Mouse (Mus musculus): ENCODE measurements at regions not wholly inside any gene's neighbourhood (a gene's known extent, or its start where the extent isn't known, plus 50 kb on each side); places are given as distances from the start of the nearest gene placed in this dataset.

DNA sequence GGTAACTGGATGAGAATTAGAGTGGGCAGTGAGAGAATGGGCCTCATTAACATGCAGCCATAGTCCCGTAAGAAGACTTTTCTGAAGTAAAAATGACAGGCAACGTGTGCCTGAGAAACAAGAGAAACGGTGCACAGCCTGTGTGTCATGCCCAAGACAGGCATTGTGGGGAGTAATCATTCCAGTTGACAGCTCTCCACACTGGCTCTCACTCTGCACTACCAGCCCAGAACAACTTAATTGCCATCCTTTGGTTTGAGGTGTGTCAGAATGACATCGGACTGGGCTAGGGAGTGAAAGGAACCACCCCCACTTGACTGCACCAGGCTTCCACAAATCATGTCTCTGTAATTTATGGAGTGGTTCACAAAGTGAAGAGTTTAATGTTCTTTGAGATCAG lies 1104.9 kb downstream of the Pcdh7 start:
- intact Hi-C loops (cut with DNase I) = no loop called here

DNA sequence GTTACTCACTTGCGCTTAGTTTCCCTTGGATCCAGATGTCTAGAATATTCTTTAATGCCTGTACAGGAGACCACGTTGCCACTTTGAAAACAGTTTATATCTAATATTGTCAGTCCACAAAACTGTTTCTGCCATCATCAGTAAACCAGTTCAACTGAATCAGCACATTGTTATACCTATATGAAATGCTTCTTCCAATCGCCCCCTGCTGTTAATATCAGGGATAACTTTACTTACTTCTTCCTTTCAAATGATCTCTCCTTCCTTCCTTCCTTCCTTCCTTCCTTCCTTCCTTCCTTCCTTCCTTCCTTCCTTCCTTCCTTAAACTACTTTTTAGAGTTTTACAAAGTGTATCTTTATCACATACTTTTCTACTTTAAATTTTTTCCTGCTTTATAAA lies 1108.2 kb downstream of the Pcdh7 start:
- no peak for DNase-seq
- intact Hi-C loops (cut with DNase I) = loop anchor here (2.0 kb wide), 1 partner anchor 1111 kb away; no protein-coding TSS in a partner anchor

More for the DNA sequence above, 1104.9 kb downstream of the Pcdh7 start:
- DNase-seq = no peak

DNA sequence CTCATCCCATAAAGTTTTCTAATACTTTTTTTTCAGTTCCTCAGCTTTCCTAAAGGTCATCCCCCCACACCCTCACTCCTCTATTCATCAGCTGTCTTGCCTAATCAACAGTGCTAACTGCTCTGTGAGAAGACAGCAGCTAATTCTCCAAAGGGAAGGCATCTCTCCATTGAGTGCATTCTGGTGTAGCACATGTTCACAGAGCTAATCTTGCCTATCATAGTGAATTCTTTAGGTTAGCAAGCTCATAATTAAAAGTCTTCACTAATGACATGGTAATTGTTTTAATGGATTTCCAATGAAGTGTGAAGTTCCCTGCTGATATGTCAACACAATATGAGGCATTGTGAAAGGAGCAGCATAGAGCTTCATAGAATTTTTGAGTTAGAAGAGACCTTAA lies 1129.2 kb downstream of the Pcdh7 start:
- no peak for DNase-seq
- intact Hi-C loops (cut with DNase I) = no loop called here

DNA sequence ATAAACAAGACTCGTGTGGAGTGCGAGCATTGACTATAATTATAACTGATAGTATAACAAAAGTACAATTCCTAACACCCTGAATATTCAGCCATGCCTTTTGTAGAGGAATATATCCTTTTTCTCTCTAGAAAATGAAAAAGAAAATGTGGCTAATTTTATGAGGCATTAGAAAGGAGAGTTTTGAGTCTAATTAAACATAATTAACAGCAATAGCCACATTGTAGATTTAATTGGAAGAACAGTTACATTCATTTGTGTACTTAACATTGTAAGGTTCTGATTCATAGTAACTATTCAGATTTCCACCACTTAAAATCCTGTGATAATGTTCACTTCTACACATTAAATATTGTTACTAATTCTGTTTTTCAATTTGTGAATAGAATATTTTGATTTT lies 1140.2 kb downstream of the Pcdh7 start:
- DNase-seq = no peak
- intact Hi-C loops (cut with DNase I) = no loop called here

DNA sequence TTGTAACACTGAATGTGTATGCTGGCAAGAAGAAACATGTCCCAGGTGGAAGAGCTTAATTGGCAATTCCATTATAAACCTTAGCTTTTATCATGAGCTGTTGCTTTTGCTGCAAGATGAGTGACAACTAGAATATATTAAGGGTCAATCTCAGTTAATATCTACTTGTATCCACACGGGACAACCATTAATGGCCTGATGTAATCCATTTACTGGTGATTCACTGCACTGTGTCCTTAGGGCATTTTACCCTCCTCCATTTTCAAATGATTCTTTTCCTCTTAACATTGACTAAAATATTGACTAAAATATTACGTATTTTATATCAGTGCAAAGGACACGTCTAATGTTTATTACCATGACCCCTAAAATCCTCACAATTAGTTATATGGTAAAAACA lies 1175.7 kb downstream of the Pcdh7 start:
- DNase-seq = no peak
- intact Hi-C loops (cut with DNase I) = no loop called here

DNA sequence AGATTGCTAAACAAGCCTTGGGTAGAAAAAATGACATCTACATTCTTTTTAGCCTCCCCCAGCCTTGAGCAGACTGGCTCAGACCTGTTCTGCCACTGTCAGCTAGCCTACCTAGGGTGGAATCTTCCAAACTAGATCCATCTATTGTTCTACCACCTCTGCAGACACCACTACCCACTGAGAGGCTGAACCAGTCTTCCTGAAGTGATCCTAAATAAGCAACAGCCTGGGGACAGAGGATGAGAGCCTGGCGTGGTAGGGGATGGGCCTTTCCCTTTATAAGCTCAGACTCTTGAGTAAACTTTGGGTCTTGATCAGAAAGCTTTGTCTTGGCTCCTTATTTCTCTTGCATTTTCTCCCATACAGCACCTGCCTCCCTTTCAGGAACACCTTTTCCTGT lies 1223.7 kb downstream of the Pcdh7 start:
- DNase-seq = no peak
- intact Hi-C loops (cut with DNase I) = no loop called here

DNA sequence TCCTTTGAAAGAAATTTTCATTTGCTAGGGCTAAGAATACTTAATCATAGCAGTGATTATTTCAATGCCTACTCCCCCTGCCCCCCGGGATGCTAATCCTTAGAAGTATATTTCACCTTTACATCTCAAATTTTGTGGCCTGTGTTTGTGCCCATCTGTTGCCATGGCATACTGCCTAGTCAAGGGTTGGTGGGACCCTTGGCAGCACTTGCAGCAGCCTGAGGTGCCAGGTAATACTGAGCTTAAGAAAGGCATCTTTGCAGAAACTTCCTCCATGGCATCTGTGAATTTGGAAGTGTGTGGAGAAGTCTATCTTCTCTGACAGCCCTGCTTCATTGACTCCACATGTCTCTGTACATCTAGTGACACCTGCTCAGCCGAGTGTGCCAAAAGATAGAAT lies 1257.5 kb downstream of the Pcdh7 start:
- no peak for DNase-seq
- intact Hi-C loops (cut with DNase I) = no loop called here

DNA sequence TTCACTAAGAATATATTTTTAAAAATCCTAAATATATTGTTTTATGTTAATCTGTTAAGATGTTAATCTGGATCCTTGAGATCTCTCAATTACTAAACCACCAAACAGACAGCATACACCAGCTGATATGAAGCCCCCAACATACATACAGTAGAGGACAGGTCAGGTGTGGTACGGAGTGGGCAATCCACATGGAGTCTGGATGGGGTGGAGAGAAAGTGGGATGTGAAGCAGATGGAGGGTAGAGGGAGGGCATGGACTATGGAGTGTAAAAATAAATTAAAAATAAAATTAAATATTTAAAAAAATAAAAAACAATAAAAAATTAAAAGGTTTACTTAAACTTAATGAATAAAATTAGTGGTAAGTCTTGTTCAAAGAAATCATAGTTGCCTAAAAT lies 1270.0 kb downstream of the Pcdh7 start:
- intact Hi-C loops (cut with DNase I) = no loop called here
- no peak for DNase-seq
